Mouse (Mus musculus) liver, embryonic 15.5 days (tissue): ENCODE measurements around the gene Myo9b. TPM values are rescaled to one million over a fixed set of nuclear protein-coding genes. Genes with fewer than 3 reads are reported as not detected.

Source experiments
- ATAC-seq: fragments of 200-750 bp; cut with Nextera tagmentation; 2 replicates; pipeline ENCODE4 v1.8.0; 2017; ENCODE audit warnings: moderate number of reproducible peaks, mild to moderate bottlenecking, moderate library complexity; ENCODE audit not compliant: insufficient read depth
- H3K27ac ChIP-seq: fragments of 300-500 bp; sonication (generic); replicated peaks from 2 replicates; pipeline ENCODE4 v1.5.1; 2015; ENCODE audit warnings: mild to moderate bottlenecking, inconsistent platforms
- H3K27me3 ChIP-seq: fragments of 300-500 bp; sonication (generic); 2 replicates; pipeline ENCODE4 v1.6.1; 2015; ENCODE audit warnings: mild to moderate bottlenecking, inconsistent platforms
- H3K36me3 ChIP-seq: fragments of 300-500 bp; sonication (generic); replicated peaks from 2 replicates; pipeline ENCODE4 v1.6.1; 2015; ENCODE audit warnings: moderate library complexity, mild to moderate bottlenecking, inconsistent platforms
- H3K4me1 ChIP-seq: fragments of 300-500 bp; sonication (generic); replicated peaks from 2 replicates; pipeline ENCODE4 v1.6.1; 2015; ENCODE audit warnings: inconsistent platforms
- H3K4me2 ChIP-seq: fragments of 300-500 bp; sonication (generic); 2 replicates; pipeline ENCODE4 v1.6.1; 2015; ENCODE audit warnings: moderate library complexity, mild to moderate bottlenecking, inconsistent platforms
- H3K4me3 ChIP-seq: fragments of 300-500 bp; sonication (generic); replicated peaks from 2 replicates; pipeline ENCODE4 v1.5.1; 2015; ENCODE audit warnings: mild to moderate bottlenecking, inconsistent platforms
- H3K9ac ChIP-seq: fragments of 300-500 bp; sonication (generic); 2 replicates; pipeline ENCODE4 v1.6.1; 2015; ENCODE audit warnings: moderate library complexity, mild to moderate bottlenecking, inconsistent platforms
- H3K9me3 ChIP-seq: fragments of 300-500 bp; sonication (generic); replicated peaks from 2 replicates; pipeline ENCODE4 v1.6.1; 2016; ENCODE audit warnings: inconsistent platforms
- WGBS: fragments of 180-500 bp; shearing (Covaris S2); methylation state at CpG from one replicate; pipeline ENCODE4 v1.1.7; 2015; ENCODE audit warnings: mixed read lengths; ENCODE audit not compliant: insufficient replicate concordance; 5-methylcytosine and 5-hydroxymethylcytosine counted together
- polyA plus RNA-seq: library from polyadenylated mRNA; unstranded; fragments of >200 nt; fragmentation: Nextera tagmentation; extraction: Ambion mirVana; gene quantifications from 2 replicates; pipeline ENCODE4 v1.2.1, GENCODE M21; 2015

Myo9b gene
- polyA plus RNA-seq, 1 experiment from 2014 or later: 7.3 TPM

DNA sequence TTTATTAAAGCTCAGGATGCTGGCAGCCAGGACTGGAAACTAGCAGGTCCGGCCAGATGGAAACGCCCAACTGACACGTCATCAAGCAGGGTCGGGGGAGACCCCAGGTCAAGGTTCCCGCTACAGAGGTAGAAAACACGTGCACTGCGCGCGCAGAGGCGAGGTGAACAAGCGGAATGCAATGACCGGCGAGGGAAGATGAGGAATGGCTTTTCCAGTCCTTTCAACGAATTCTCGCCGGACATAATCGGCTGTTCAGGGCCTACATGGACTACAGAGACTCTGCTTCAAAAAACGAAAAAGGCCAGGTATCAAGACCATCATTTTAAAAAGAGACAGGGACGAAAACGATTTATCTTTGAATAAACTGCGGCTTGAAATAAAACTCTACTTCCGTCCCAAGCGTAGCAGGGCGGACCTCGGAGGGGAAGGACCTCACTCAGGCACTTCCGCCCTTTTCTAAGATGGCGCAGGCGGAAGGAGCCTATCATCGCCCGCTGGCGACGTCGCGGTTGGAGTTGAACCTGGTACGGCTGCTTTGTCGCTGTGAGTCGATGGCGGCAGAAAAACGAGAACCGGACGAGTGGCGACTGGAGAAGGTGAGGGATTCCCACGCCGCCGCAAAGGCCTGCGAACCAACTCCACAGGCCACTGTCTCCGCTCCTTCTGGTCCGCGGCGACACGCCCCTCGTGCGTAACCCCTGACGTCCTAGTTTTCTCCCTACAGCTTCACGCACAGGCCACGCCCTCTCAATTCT, 94.4 kb downstream of the Myo9b start, which contains the start of gene Use1:
Use1 (plus strand) TSS at position 78 of the 758 bp plus-strand sequence.
- ATAC-seq: peak; percentile 67
- peak within 1 kb of the TSS; percentile 74 for H3K9ac ChIP-seq
- WGBS: under 1% methylated on average over 56 of the region's 56 CpGs
- no peaks in the 10 kb centered on the region for H3K27me3 ChIP-seq
- peak within 1 kb of the TSS; percentile 93 for H3K27ac ChIP-seq
- H3K4me2 ChIP-seq: peak within 1 kb of the TSS; percentile 89
- H3K36me3 ChIP-seq: peaks cover 17% of the 10 kb centered on the region
- no peaks in the 10 kb centered on the region for H3K9me3 ChIP-seq
- H3K4me3 ChIP-seq: peak within 1 kb of the TSS; percentile 89
- peaks cover 49% of the 10 kb centered on the region for H3K4me1 ChIP-seq

DNA sequence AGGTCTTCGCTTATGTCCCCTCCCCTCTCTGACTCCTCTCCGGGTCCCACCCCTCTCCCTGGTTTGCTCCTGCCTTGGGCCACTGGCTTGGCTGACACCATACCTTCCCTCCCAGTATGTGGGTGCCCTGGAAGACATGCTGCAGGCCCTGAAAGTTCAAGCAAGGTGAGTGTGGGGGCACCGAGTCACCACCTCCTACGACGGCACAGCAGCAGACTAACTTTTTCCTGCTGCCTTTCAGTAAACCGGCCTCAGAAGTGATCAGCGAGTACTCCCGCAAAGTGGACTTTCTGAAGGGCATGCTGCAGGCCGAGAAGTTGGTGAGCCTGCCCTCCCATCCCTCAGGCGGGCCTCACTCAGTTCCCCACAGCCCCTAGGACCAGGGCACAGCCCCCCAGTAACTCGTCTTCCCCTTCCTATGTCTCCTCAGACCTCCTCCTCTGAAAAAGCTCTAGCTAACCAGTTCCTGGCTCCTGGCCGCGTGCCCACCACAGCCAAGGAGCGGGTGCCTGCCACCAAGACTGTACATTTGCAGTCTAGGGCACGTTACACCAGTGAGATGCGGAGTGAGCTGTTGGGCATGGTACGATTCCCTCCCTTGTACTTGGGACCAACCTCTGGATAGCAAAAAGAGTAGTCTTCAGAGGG, 95.1 kb downstream of the Myo9b start:
- peak overlapping the region; percentile 89 for H3K4me3 ChIP-seq
- peak overlapping the region; percentile 74 for H3K9ac ChIP-seq
- H3K27ac ChIP-seq: peak overlapping the region; percentile 93
- H3K36me3 ChIP-seq: peaks cover 17% of the 10 kb centered on the region
- no peaks in the 10 kb centered on the region for H3K27me3 ChIP-seq
- H3K9me3 ChIP-seq: no peaks in the 10 kb centered on the region
- peaks cover 55% of the 10 kb centered on the region for H3K4me1 ChIP-seq
- 29% methylated on average over 17 of the region's 17 CpGs for WGBS
- H3K4me2 ChIP-seq: peak overlapping the region; percentile 89
- ATAC-seq: no peak

DNA sequence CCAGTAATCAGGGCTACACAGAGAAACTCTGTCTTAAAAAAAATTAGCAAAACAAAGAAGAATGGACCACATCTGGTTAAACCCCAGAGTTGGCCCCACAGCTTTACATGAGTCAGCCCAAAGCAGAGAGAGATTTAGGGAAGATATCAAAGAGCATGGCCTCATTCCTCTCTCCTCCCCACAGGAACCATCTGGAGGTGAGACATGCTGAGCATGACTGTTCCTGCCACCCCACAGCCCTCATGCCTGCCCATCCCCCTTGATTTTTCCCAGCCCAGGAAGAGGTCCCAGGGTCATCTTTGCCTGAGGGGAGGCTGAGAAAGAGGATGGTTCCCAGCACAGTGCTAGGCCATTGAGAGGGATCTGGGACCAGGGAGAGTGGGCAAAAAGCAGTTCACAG, 95.9 kb downstream of the Myo9b start:
- H3K9ac ChIP-seq: no peak overlapping the region
- H3K9me3 ChIP-seq: no peaks in the 10 kb centered on the region
- H3K27me3 ChIP-seq: no peaks in the 10 kb centered on the region
- ATAC-seq: no peak
- H3K27ac ChIP-seq: 0 out of 2 replicates have a peak overlapping the region, but pooled peaks have one; percentile 93
- H3K36me3 ChIP-seq: peaks cover 21% of the 10 kb centered on the region
- H3K4me2 ChIP-seq: peak overlapping the region; percentile 89
- peaks cover 55% of the 10 kb centered on the region for H3K4me1 ChIP-seq
- H3K4me3 ChIP-seq: no peak overlapping the region; the same call in 1 of the 2 replicates

DNA sequence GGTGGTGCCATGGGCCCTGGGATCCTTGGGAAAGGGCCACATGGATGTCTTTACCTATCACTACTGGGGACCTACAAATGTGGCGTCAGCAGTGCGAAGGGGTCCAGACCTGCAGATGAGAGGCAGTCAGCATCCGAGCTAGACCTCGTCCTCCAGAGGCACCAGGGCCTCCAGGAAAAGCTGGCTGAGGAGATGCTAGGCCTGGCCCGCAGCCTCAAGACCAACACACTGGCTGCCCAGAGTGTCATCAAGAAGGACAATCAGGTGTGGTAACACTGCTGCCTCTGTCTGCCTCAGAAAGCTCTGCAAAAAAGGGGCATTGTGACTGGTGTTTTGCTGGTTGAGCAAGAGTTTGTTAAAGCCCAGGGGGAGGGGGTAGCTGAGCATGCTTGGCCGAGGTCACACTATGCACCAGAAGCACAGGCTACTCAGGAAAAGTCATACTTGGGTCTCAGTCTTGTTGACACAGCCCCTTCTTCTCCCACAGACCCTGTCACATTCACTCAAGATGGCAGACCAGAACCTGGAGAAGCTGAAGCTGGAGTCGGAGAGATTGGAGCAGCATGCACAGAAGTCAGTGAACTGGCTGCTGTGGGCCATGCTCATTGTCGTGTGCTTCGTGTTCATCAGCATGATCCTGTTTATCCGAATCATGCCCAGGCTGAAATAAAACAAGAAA, 96.7 kb downstream of the Myo9b start:
- Histone ChIP-seq H3K4me3 (no peak overlapping the region), H3K4me1 (peaks cover 55% of the 10 kb centered on the region), H3K27me3 (no peaks in the 10 kb centered on the region), H3K36me3 (peaks cover 29% of the 10 kb centered on the region), H3K9me3 (no peaks in the 10 kb centered on the region), H3K27ac (no peak overlapping the region), H3K9ac (no peak overlapping the region), H3K4me2 (peak overlapping the region; percentile 89; the same call in 1 of the 2 replicates)
- WGBS: 84% methylated on average over 10 of the region's 10 CpGs
- ATAC-seq: no peak

DNA sequence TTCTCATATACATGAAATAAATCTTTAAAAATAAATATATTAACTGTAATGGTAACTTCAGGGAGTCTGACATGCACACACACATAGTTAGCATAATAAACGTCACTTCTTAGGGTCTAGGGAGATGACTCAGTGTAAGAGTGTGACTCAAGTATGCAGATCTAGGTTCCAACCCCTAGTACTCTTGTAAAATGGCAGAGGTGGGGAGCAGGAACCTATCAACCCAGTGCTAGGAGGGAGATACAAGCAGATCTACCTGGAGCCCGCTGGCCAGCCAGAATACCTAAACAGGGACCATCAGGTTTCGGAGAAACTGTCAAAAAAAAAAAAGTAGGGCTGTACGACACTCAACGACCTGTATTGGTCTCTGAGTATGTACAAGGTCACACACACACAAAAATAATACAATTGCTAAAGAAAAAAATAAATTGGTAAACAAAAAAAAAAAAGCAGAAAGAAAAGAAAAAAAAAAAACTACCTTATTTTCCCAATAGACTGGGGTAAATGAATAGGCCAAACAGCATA, 98.3 kb downstream of the Myo9b start:
- Histone ChIP-seq H3K4me1 (peaks cover 69% of the 10 kb centered on the region), H3K9ac (peak overlapping the region; percentile 40; the same call in 1 of the 2 replicates), H3K9me3 (no peaks in the 10 kb centered on the region), H3K27ac (peak overlapping the region; percentile 92), H3K36me3 (peaks cover 39% of the 10 kb centered on the region), H3K4me3 (peak overlapping the region; percentile 90), H3K4me2 (peak overlapping the region; percentile 72), H3K27me3 (peaks cover 2% of the 10 kb centered on the region)
- ATAC-seq: no peak
- WGBS: 10% methylated on average over 5 of the region's 5 CpGs

DNA sequence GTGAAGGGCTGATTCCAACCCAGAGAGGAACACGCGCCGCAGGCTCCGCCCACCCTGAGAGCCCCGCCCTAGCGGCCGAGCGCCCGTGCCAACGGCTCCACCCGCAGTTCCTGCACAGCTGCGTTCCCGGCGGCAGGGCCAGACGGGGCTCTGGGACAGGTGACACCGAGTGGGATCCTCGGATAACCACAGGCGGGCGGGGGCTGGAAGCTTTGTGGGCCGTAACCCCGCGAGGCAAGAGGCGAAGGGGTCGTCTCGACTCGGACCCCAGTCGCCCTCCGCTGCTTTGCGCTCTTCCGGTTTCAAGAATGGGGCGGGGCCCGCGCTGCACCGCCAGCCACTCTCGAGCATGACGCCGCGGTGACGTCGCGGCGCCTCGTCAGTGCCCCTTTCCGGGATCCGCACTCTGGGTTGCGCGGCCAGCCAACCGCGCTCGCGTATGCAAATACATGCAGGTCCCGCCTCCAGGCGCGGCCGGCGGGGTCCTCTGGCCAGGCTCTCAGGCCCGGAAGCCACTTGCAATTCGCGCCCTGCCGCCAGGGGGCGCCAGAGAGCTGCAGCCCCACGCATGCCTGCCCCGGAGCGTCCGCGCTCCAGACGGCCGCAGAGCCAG, 98.8 kb downstream of the Myo9b start, which contains the start of gene Ocel1:
Ocel1 (plus strand) TSS at position 63 of the 613 bp plus-strand sequence.
- Histone ChIP-seq H3K27ac (peak within 1 kb of the TSS; percentile 92), H3K36me3 (peaks cover 39% of the 10 kb centered on the region), H3K4me3 (peak within 1 kb of the TSS; percentile 90), H3K4me2 (peak within 1 kb of the TSS; percentile 72), H3K4me1 (peaks cover 70% of the 10 kb centered on the region), H3K9me3 (no peaks in the 10 kb centered on the region), H3K27me3 (peaks cover 8% of the 10 kb centered on the region), H3K9ac (peak within 1 kb of the TSS; percentile 86)
- WGBS: under 1% methylated on average over 68 of the region's 68 CpGs
- peak; percentile 87 for ATAC-seq

DNA sequence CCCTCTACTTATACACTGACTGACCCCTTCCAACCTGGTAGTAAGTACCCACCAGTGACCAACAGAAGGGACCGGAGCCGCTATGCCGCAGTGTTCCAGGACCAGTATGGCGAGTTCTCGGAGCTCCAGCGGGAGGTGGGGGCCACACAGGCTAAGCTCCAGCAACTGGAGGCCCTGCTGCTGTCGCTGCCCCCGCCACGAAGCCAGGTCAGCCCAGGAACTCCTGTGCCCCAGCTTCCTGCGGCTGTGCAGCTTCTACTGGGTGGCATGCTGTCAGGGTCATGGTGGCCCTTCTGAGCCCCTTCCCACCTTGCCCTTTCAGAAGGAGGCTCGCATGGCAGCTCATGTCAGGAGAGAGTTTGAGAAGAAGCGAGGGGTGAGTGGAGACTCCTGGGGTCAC, 99.9 kb downstream of the Myo9b start:
- no peak overlapping the region for H3K4me2 ChIP-seq

DNA sequence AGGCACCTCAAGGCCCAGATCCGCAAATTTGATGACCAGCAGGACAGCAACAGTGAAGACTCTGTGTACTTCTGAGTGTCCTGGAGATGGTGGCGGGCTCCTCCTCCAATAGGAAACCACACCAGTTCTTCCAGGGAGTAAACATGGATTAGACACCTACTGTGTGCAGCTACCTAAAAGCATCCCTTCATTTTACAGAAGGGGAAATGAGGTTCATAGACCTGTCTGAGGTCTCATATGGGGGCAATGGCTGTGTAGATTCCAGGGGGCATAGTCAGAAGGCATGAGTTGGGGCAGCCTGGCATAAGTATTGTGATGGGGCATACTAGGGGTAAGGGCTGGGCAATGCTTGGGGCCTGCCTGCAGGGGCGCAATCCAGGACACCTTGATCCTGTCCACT, 100.5 kb downstream of the Myo9b start:
- Histone ChIP-seq H3K4me3 (no peak overlapping the region), H3K27me3 (peaks cover 24% of the 10 kb centered on the region), H3K9ac (no peak overlapping the region), H3K4me2 (no peak overlapping the region), H3K27ac (no peak overlapping the region), H3K9me3 (no peaks in the 10 kb centered on the region), H3K4me1 (peaks cover 75% of the 10 kb centered on the region), H3K36me3 (peaks cover 47% of the 10 kb centered on the region)
- ATAC-seq: no peak
- WGBS: 82% methylated on average over 3 of the region's 3 CpGs

More for the DNA sequence above, 99.9 kb downstream of the Myo9b start:
- Histone ChIP-seq H3K27me3 (peaks cover 18% of the 10 kb centered on the region), H3K9me3 (no peaks in the 10 kb centered on the region), H3K9ac (no peak overlapping the region), H3K4me1 (peaks cover 75% of the 10 kb centered on the region), H3K4me3 (no peak overlapping the region), H3K27ac (no peak overlapping the region), H3K36me3 (peaks cover 41% of the 10 kb centered on the region)
- ATAC-seq: no peak
- WGBS: 85% methylated on average over 12 of the region's 12 CpGs

DNA sequence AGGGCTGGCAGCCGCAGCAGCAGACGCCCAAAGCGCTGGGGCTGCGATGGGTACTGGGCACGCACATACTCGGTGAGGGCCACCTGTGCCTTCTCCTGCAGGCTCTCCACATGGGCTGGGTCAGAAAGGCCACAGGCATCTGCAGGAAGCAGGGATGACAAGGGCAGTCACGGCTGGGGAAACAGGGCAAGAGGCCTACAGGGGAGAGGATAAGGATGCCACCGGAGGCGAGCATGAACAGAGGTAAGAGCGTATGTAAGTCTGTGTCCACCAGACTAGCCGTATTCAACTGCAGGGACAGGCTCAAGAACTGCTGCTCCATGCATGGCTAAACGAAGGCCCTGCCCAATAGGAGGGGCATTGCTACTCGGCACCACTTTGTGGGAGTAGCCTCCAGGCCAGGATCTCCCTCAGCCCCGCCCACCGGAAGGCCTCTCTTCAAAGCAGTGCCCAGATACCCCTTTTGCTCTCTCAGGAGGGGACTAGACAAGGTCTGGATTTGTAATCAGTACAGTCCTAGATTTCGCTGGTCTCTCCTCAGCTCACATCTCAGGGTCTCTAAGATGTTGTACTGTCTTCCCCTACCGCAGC, 102.2 kb downstream of the Myo9b start:
- H3K27ac ChIP-seq: no peak overlapping the region

More for the DNA sequence above, 102.2 kb downstream of the Myo9b start:
- Histone ChIP-seq H3K4me2 (no peak overlapping the region), H3K9ac (no peak overlapping the region), H3K36me3 (peaks cover 36% of the 10 kb centered on the region), H3K9me3 (no peaks in the 10 kb centered on the region), H3K4me1 (peaks cover 61% of the 10 kb centered on the region), H3K4me3 (no peak overlapping the region), H3K27me3 (peaks cover 41% of the 10 kb centered on the region)
- no peak for ATAC-seq
- WGBS: 64% methylated on average over 17 of the region's 17 CpGs
